Mouse (Mus musculus): Measurements from ENCODE around the gene Zfp60. TPM values are rescaled to one million over a fixed set of nuclear protein-coding genes. Genes with fewer than 3 reads are reported as not detected.

The Zfp60 gene
- polyA plus RNA-seq (2017; shearing (Covaris generic)) = 23.6 TPM

GRCm38 (mm10) chr7:27731281-27731883, at the start of gene Zfp60:
Gene Zfp60, plus strand, starts transcription at chr7:27731389.

DNA sequence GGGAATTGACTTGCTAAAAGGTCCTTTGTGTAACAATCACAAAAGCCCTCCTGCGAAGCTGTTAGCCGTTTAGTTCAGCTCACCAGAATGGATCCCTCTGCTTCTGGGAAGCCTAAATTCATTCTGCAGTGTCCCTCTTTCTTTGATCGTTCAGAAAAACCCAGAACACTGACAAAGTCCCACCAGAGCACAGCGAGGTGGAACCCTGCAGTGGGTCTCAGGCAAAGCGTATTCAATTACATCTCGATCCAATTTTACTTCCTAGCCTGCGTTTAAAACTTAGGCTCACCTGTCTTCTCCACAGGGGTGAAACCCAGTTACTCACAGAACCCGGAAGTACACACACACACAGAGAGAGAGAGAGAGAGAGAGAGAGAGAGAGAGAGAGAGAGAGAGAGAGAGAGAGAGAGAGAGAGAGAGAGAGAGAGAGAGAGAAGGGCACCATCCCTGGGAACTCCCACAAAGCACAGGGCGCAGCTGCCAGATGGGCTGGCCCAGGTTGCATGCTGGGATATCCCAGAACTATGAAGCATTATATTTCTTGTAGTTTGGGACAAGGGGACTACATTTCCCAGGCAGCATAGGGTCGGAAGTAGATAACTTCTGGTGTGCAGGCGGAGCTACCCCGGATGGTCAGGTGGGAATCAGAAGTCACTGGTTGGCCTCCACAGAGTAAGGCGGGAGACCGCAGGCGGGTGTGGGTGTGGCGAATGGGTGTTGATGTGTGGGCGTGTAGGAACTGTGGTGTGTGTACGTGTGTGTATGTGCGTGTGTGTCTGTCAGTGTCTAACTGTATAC, 42.2 kb upstream of the Zfp60 start, which contains the start of gene Zfp607b:
TSS of gene Zfp607b (plus strand) at position 526 of the 798 bp plus-strand sequence.

Other genes with a start within 250 kb of the Zfp60 start
- 95.7 TPM for gene Sertad1, start 244.5 kb upstream of the Zfp60 start, polyA plus RNA-seq (2017; shearing (Covaris generic))
- 0.61 TPM for gene Prx, start 232.1 kb upstream of the Zfp60 start, polyA plus RNA-seq (2017; shearing (Covaris generic))
- gene Hipk4, start 208.1 kb upstream of the Zfp60 start, polyA plus RNA-seq (2017; shearing (Covaris generic)) = 0.12 TPM
- gene Pld3, start 178.2 kb upstream of the Zfp60 start, polyA plus RNA-seq (2017; shearing (Covaris generic)) = 194 TPM
- gene 2310022A10Rik, start 178.2 kb upstream of the Zfp60 start, polyA plus RNA-seq (2017; shearing (Covaris generic)) = 32.6 TPM
- 96.3 TPM for gene Akt2, start 139.8 kb upstream of the Zfp60 start, polyA plus RNA-seq (2017; shearing (Covaris generic))
- gene Ttc9b, start 77.5 kb upstream of the Zfp60 start, polyA plus RNA-seq (2017; shearing (Covaris generic)) = not detected
- gene Map3k10, start 56.8 kb upstream of the Zfp60 start, polyA plus RNA-seq (2017; shearing (Covaris generic)) = 1.7 TPM
- 8.0 TPM for gene Zfp607b, start 42.0 kb upstream of the Zfp60 start, polyA plus RNA-seq (2017; shearing (Covaris generic))
- gene Zfp626, start 75.8 kb downstream of the Zfp60 start, polyA plus RNA-seq (2017; shearing (Covaris generic)) = 4.7 TPM
- 12.8 TPM for gene Zfp59, start 107.2 kb downstream of the Zfp60 start, polyA plus RNA-seq (2017; shearing (Covaris generic))
- gene Zfp607a, start 126.1 kb downstream of the Zfp60 start, polyA plus RNA-seq (2017; shearing (Covaris generic)) = 13.0 TPM
- gene Zfp974, start 198.1 kb downstream of the Zfp60 start, polyA plus RNA-seq (2017; shearing (Covaris generic)) = 10.8 TPM
- 16.2 TPM for gene Zfp780b, start 247.8 kb downstream of the Zfp60 start, polyA plus RNA-seq (2017; shearing (Covaris generic))